Mouse (Mus musculus): Measurements from ENCODE around the gene Mapk7. TPM values are rescaled to one million over a fixed set of nuclear protein-coding genes. Genes with fewer than 3 reads are reported as not detected.

Mapk7 gene
- polyA plus RNA-seq, 1 experiment from 2014 or later, result 23.0 TPM

DNA sequence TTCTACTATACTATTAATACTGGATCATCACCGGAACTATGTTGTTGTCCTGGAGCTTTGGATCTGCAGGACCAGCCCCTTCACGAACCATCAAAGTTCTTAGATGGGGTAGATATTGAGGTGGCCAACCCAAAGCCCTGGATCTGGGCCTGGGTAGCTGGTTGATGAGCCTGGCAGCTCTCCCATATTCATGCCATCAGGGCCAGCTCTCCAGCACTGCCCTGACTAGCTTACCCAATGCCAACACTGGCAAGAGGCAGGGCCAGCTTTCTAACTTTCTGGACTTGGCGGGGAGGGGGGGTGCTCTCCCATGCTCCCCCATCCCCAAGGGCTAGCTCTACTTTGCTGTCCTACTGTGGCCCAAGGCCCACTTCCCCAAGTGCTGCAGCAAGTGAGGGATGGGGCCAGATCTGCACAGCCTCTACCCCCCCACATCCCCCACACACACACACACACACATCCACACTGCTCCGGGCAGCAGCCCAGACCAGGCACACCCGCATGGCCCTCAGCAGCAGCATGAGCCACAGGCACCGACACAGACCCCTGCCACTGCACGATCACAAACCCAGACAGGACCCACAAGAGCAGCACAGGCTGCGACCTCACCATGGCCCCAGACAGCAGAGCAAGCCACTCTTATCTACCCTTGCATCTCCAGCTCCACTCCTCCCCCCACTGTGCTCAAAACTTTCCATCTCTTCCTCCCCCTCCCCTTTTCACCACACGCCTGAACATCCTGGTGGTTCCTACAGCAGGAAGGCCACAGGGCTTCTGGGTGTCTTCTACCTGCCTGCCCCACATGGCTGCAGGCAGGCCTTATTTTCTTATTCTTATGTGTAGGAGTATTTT lies 12.7 kb downstream of the Mapk7 start:
- no peaks in the 10 kb centered on the region for H3K36me3 ChIP-seq
- WGBS, result 54% methylated on average over 9 of the region's 9 CpGs
- no peak overlapping the region for H3K4me3 ChIP-seq
- no peak for ATAC-seq (replicated peaks; ENCODE audit: insufficient number of reproducible peaks, insufficient read depth, low FRiP score, low read depth)
- no peak overlapping the region for H3K9ac ChIP-seq
- H3K4me1 ChIP-seq (replicated peaks), result peaks cover 18% of the 10 kb centered on the region
- no peak overlapping the region for H3K4me2 ChIP-seq
- no peaks in the 10 kb centered on the region; the same call in 1 of the 2 replicates for H3K27me3 ChIP-seq
- H3K9me3 ChIP-seq (replicated peaks), result no peaks in the 10 kb centered on the region
- H3K27ac ChIP-seq, result no peak overlapping the region

DNA sequence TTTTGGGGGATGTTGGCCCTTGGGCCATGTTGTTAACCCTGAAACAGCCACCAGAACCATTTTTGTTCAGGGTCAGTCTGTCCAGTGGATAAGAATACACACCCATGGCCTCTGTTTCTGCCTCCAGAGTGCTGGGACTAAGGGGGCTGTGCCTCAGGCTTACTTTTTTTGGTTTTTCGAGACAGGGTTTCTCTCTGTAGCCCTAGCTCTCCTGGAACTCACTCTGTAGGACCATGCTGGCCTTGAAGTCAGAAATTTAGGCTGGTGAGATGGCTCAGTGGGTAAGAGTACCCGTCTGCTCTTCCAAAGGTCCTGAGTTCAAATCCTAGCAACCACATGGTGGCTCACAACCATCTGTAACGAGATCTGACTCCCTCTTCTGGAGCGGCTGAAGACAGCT lies 15.4 kb downstream of the Mapk7 start:
- Histone ChIP-seq H3K27ac (no peak overlapping the region), H3K36me3 (no peaks in the 10 kb centered on the region), H3K9ac (no peak overlapping the region), H3K27me3 (no peaks in the 10 kb centered on the region; the same call in 1 of the 2 replicates), H3K4me2 (no peak overlapping the region), H3K4me3 (no peak overlapping the region), H3K9me3 (replicated peaks) (no peaks in the 10 kb centered on the region), H3K4me1 (replicated peaks) (no peaks in the 10 kb centered on the region; the same call in 1 of the 2 replicates)
- ATAC-seq (replicated peaks; ENCODE audit: insufficient number of reproducible peaks, insufficient read depth, low FRiP score, low read depth), result no peak
- 83% methylated on average over 4 of the region's 4 CpGs for WGBS

GRCm38 (mm10) chr11:61477566-61478508 lies 16.4 kb downstream of the Mapk7 start:
- H3K4me1 ChIP-seq (replicated peaks), result no peaks in the 10 kb centered on the region; the same call in 1 of the 2 replicates
- no peak overlapping the region for H3K4me2 ChIP-seq
- ATAC-seq (replicated peaks; ENCODE audit: insufficient number of reproducible peaks, insufficient read depth, low FRiP score, low read depth), result no peak
- H3K4me3 ChIP-seq, result no peak overlapping the region
- 69% methylated on average over 17 of the region's 17 CpGs for WGBS
- H3K27ac ChIP-seq, result no peak overlapping the region
- no peaks in the 10 kb centered on the region for H3K9me3 ChIP-seq (replicated peaks)
- H3K36me3 ChIP-seq, result no peaks in the 10 kb centered on the region
- H3K9ac ChIP-seq, result no peak overlapping the region
- H3K27me3 ChIP-seq, result no peaks in the 10 kb centered on the region; the same call in 1 of the 2 replicates

GRCm38 (mm10) chr11:61476786-61477382 lies 17.3 kb downstream of the Mapk7 start:
- Histone ChIP-seq H3K4me3 (no peak overlapping the region), H3K9me3 (replicated peaks) (no peaks in the 10 kb centered on the region), H3K4me1 (replicated peaks) (no peaks in the 10 kb centered on the region; the same call in 1 of the 2 replicates), H3K36me3 (no peaks in the 10 kb centered on the region), H3K4me2 (0 out of 2 replicates have a peak overlapping the region, but pooled peaks have one; percentile 0), H3K9ac (no peak overlapping the region), H3K27ac (no peak overlapping the region), H3K27me3 (no peaks in the 10 kb centered on the region; the same call in 1 of the 2 replicates)
- WGBS, result 60% methylated on average over 12 of the region's 12 CpGs
- ATAC-seq (replicated peaks; ENCODE audit: insufficient number of reproducible peaks, insufficient read depth, low FRiP score, low read depth), result no peak

DNA sequence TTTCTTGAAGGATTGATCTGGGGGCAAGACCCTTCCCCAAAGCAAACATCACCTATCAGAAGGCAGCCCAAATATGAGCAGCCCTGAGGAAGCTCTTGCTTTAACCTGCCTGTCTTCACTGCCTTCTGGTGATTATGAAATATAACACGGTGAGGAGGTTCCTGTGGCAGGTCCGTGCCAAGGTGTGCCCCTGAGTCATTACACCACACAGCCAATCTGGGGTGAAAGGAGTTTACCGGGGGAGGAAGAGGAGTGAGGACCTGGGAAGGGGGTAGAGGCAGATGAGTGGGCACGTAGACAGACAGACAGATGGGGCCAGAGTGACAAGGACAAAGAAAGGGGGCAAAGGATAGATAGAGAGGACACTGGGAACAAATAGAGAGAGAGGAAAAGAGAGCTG lies 20.6 kb downstream of the Mapk7 start:
- no peaks in the 10 kb centered on the region for H3K9me3 ChIP-seq (replicated peaks)
- no peaks in the 10 kb centered on the region for H3K4me1 ChIP-seq (replicated peaks)
- no peak overlapping the region for H3K4me3 ChIP-seq
- WGBS, result 62% methylated on average over 4 of the region's 4 CpGs
- no peak overlapping the region for H3K27ac ChIP-seq
- no peaks in the 10 kb centered on the region for H3K36me3 ChIP-seq
- no peak overlapping the region for H3K4me2 ChIP-seq
- no peaks in the 10 kb centered on the region; the same call in 1 of the 2 replicates for H3K27me3 ChIP-seq
- H3K9ac ChIP-seq, result no peak overlapping the region
- no peak for ATAC-seq (replicated peaks; ENCODE audit: insufficient number of reproducible peaks, insufficient read depth, low FRiP score, low read depth)

GRCm38 (mm10) chr11:61470880-61471279 lies 23.3 kb downstream of the Mapk7 start:
- no peak for ATAC-seq (replicated peaks; ENCODE audit: insufficient number of reproducible peaks, insufficient read depth, low FRiP score, low read depth)
- no peak overlapping the region for H3K27ac ChIP-seq

DNA sequence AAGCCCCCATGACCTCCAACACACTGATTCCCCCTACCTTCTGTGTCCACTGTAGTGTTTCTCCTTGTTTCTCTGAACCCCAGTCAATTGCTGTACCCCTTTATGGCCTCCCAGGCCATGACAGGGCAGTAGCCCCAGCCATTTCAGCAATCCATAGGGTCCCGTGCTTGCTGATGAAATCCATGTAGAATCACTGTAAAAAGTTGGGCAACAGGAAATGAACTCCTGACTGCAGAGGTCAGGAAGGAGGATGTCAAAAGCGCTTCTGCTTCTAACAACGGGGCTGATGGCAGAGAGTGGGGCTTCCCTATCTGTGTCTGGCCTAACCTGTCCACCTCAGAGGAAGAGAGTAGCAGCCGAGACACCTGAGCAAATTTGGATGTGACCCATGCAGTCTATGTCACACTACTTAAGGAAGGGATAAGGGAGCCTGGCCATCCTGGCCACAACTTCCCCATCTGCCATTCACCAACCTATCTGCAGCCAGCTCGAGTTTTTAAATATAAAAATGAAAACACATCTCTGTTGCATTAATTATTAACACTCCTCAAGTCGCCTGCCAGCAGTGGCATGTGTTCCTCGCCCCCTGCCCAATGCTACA lies 24.8 kb downstream of the Mapk7 start:
- Histone ChIP-seq H3K9ac (no peak overlapping the region), H3K27ac (no peak overlapping the region), H3K4me1 (replicated peaks) (no peaks in the 10 kb centered on the region), H3K9me3 (replicated peaks) (no peaks in the 10 kb centered on the region), H3K4me3 (no peak overlapping the region), H3K27me3 (no peaks in the 10 kb centered on the region), H3K4me2 (no peak overlapping the region), H3K36me3 (no peaks in the 10 kb centered on the region)
- 56% methylated on average over 7 of the region's 7 CpGs for WGBS
- no peak for ATAC-seq (replicated peaks; ENCODE audit: insufficient number of reproducible peaks, insufficient read depth, low FRiP score, low read depth)

More at GRCm38 (mm10) chr11:61470880-61471279, 23.3 kb downstream of the Mapk7 start:
- H3K9ac ChIP-seq, result no peak overlapping the region
- no peak overlapping the region for H3K4me3 ChIP-seq
- H3K4me1 ChIP-seq (replicated peaks), result no peaks in the 10 kb centered on the region
- H3K27me3 ChIP-seq, result no peaks in the 10 kb centered on the region
- H3K9me3 ChIP-seq (replicated peaks), result no peaks in the 10 kb centered on the region
- H3K36me3 ChIP-seq, result no peaks in the 10 kb centered on the region
- no peak overlapping the region for H3K4me2 ChIP-seq

- Histone ChIP-seq H3K36me3 (no peaks in the 10 kb centered on the region), H3K27ac (no peak overlapping the region), H3K4me3 (no peak overlapping the region), H3K9me3 (replicated peaks) (no peaks in the 10 kb centered on the region), H3K4me2 (no peak overlapping the region), H3K9ac (no peak overlapping the region), H3K27me3 (no peaks in the 10 kb centered on the region), H3K4me1 (replicated peaks) (no peaks in the 10 kb centered on the region)
- ATAC-seq (replicated peaks; ENCODE audit: insufficient number of reproducible peaks, insufficient read depth, low FRiP score, low read depth), result 0 out of 2 replicates have a peak, but pooled peaks have one; percentile 14
- 74% methylated on average over 4 of the region's 4 CpGs for WGBS
These were observed 25.7 kb downstream of the Mapk7 start for GRCm38 (mm10) chr11:61468534-61468933.

GRCm38 (mm10) chr11:61465422-61465821 lies 28.8 kb downstream of the Mapk7 start:
- 47% methylated on average over 4 of the region's 4 CpGs for WGBS
- no peak overlapping the region for H3K4me3 ChIP-seq
- ATAC-seq (replicated peaks; ENCODE audit: insufficient number of reproducible peaks, insufficient read depth, low FRiP score, low read depth), result no peak
- H3K9me3 ChIP-seq (replicated peaks), result no peaks in the 10 kb centered on the region
- H3K9ac ChIP-seq, result no peak overlapping the region
- H3K4me1 ChIP-seq (replicated peaks), result no peaks in the 10 kb centered on the region
- no peak overlapping the region for H3K4me2 ChIP-seq
- H3K36me3 ChIP-seq, result no peaks in the 10 kb centered on the region
- no peak overlapping the region for H3K27ac ChIP-seq
- H3K27me3 ChIP-seq, result no peaks in the 10 kb centered on the region

- H3K4me1 ChIP-seq (replicated peaks), result no peaks in the 10 kb centered on the region
- H3K9me3 ChIP-seq (replicated peaks), result no peaks in the 10 kb centered on the region
- no peak for ATAC-seq (replicated peaks; ENCODE audit: insufficient number of reproducible peaks, insufficient read depth, low FRiP score, low read depth)
- H3K9ac ChIP-seq, result no peak overlapping the region
- no peak overlapping the region for H3K27ac ChIP-seq
- no peak overlapping the region for H3K4me3 ChIP-seq
- H3K27me3 ChIP-seq, result no peaks in the 10 kb centered on the region
- H3K4me2 ChIP-seq, result no peak overlapping the region
- no peaks in the 10 kb centered on the region for H3K36me3 ChIP-seq
- WGBS, result 45% methylated on average over 2 of the region's 2 CpGs
These were observed 30.1 kb downstream of the Mapk7 start for GRCm38 (mm10) chr11:61464071-61464470.

All from heart, embryonic 15.5 days (tissue).